Mouse (Mus musculus): ENCODE results near the gene Adamts2.

The Adamts2 gene

DNA sequence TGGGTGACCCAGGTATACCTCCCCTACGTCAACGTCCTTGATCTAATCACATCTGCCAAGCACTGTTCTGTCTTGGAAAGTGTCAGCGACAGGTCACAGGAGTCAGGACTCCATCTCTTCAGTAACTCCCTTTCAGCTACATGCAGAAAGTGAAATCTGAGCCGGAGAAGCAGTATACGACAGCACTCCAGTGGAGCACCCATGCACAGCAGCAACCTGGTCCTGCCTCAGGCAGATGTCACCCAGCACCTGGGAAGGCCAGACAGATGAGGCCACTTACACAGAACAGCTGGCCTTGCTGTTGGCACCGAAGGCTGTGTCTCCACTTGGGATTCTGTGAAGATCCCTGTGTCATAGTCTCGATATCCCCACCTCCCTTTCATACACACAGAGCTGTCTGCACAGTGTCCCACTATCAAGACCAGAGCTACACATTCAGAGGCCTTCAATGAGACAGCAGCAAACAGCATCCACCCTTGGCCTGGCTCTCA, 70.0 kb downstream of the Adamts2 start:
- no peak for DNase-seq (ENCODE audit: low spot score in 2 of 2)

DNA sequence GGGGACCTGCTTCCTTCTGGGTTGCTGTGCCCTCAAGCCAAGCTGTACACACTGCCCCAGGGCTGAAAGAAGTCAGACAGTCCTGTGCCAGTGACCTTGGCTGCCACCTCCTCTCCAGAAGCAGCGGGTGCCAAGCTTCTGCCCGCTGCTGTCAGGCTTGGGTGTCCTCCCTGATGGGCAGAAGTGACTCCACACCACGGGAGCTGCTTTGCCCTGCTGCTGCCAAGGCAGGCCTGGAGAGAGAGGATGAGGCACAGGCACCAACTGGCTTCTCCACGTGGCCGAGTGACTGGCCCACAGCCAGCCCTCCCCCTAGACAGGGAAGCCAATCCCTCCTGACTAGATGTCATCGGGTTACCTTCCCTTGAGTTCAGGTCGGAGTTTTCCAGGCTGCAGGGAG, 71.0 kb downstream of the Adamts2 start:
- no peak for DNase-seq (ENCODE audit: low spot score in 2 of 2)

DNA sequence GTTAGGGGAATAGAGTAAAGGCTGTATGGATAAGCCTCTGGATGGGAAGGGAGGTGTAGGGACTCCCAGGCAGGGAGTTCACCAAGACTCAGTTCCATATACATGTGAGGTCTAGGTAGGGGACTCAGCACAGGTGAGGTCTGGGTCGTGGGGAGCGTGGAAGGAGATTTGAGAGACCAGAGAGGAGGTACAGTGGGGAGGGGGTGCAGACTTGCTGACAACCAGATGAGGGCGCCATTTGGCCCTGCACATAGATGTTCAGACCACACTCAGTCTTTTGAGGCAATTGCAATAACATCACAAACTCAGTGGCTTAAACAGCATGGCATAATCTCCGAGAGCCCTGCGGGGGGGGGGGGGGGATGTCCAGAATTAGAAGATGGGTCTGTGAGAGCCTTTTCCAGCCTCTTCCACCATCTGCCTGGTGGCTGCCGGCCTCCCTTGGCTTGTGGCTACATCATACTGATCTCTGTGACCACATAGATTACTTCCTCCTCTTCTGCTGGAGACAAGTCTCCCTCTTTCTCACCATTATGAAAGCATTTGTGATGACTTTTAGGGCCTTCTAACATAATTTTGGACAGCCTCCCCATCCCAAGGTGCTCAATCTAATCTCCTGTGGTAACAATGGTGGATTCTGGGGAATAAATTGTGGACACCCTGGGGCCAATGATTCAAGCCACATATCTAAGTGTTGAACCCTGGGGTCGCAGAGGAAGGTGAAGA, 71.8 kb downstream of the Adamts2 start:
- DNase-seq (ENCODE audit: low spot score in 2 of 2): no peak

DNA sequence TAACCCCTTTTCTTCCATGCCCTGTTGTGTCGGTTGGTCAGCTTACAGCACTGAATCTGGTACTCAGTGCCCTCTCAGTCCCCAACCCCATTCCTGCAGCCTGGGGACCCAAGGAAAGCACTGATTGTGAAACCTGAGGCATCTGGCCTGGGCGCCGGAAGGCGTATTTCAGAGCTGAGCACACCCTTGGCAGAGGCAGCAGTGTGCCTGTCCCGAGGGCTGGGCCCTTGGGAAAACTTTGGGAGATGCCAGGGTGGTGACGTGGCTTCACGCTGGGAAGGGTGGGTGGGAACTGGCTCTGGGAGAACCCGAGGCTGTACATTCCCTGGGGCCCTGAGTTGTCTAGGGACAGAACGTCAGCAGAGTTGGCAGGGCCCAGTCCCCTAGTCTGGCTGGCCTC, 72.5 kb downstream of the Adamts2 start:
- no peak for DNase-seq (ENCODE audit: low spot score in 2 of 2)

DNA sequence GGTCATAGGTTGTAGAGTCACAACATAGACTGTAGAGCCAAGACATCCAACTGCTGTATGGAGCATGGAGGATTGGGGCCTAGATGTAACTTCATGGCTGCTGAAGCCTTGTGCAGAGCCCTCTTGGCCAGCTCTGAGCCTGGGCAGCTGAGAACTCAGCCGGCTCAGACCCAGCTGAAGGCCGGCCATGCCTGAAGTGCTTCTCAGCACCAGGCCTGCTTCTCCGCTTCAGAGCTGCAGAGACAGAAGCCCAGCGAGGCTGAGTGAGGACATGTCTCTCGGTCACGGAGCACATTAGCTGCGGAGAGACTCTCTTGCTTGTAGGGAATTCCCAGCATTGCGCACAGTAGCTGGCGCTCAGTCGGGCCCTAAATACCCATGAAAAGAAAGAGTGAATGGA, 76.8 kb downstream of the Adamts2 start:
- no peak for DNase-seq (ENCODE audit: low spot score in 2 of 2)

DNA sequence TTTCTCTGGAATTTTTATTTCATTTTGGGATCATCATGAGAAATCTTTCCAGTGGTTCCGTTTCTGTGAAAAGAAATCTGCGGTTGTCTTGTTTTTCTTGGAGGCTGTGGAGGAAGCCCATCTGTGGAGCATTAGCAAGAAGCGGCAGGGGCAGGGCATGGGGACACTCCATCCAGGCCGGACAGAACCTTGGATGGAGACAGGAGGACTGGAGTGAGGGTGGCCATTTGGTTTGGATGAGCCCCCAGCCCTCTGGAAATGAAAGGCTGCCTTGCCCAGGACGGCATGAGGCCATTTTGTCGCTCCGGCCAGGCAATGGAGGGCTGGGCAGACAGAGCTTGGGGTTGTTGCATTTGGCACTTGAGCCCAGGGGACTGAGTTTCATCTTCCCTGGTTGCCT, 80.1 kb downstream of the Adamts2 start:
- no peak for DNase-seq (ENCODE audit: low spot score in 2 of 2)

DNA sequence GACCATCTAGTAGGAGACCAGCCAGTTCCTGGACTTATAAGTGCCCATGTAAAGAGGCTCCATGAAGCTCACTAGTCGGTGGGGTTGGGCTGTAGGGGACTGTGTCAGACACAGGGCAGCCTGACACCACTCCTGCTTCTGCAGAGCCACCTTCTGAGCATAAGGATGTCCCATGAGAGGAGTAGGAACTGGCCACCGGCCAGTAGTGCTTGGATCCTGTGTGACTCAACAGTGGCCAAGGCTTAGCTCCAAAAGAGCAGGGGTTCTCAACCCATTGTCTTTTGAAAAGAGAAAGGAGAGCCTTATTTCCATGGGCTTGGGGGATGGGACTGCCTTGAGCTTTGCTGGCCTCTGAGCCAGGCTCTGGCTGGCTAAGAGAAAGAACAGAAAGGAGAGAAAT, 81.9 kb downstream of the Adamts2 start:
- no peak for DNase-seq (ENCODE audit: low spot score in 2 of 2)

DNA sequence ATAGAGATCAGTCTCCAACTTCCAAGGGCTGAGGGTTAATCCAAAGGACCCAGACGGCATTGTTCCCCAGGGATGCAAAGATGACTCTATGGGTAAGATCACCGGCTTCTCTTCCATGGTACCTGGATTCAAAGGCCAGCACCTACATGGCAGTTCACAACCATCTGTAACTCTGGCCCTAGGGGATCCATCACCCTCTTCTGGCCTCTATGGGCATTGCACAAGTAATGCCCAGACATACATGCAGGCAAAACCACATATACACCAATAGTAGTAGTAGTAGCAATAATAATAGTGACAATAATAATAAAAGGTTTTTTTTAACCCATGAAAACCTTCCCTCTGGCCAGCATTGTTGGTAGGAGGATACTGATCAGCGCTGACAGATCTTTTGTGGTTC, 86.7 kb downstream of the Adamts2 start:
- no peak for DNase-seq (ENCODE audit: low spot score in 2 of 2)

DNA sequence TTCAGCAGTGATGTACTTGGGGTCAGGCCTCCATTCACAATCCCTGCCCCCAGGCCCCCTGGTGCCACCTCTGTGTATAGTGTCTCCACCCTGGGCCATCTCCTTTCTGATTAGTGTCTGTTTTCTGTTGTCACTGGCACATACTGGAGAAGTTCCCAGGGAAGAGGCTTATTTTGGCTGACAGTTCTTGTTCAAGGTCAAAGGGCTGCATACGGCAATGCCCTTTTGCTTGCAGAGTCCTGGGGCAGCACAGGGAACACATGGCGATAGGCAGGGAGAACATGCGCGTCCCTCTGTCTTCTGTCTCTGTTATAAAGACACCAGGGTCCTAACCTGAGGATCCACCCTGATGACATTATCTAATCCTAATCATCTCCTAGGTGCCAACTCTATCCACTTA, 87.8 kb downstream of the Adamts2 start:
- DNase-seq (ENCODE audit: low spot score in 2 of 2): no peak

DNA sequence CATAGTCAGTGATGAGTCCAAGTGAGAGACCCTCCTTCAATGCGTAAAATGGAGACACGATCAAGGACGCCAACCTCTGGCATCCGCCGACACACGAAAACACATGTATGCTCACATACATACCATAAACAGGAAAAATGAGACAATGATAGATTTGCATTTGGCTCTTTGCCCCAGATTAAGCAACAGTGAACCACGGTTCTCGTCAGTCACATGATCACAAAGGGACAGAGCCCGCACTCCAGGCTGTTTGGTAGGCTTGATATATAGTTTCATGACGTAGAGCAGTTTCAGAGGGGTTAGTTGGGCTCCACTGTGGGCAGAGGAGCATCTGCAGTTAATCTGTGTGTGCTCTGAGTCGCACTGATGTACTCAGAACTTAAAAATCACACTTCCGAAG, 98.1 kb downstream of the Adamts2 start:
- DNase-seq (ENCODE audit: low spot score in 2 of 2): no peak

DNA sequence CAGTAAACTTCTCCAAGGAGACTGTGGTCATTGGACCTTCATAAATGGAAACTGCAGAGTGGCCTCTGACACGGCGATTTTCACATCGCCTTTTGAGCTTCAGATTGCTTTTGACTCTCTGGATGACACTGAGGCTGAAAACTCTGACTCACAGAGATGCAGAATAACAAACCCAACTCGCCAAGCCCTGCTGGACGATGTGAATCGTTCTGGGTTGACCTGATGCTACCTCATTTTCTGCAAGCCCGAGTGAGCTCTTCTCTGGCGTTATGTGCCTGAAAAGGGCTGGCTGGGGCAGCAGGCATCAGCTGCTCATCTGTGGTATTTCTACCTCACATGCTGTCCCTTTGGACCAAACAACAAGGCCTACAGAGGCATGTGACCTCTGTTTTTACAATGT, 98.6 kb downstream of the Adamts2 start:
- DNase-seq (ENCODE audit: low spot score in 2 of 2): no peak

DNA sequence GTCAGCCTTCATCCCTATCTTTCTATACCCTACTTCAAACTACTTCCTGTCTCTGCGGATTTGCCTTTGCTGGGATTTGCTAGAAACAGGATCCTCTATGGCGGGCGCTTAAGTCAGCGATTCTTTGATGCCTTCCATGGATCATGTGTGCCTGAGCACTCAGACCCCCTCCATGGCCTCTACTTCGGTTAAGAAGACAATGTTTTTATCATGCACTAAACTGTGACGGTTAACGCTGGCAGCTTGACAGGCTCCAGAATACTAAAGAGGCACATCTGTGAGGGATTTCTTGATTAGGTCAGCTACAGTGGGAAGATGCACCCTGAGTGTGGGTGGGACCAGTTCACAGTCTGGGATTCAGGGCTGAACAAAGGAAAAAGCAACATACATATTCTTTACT, 101.5 kb downstream of the Adamts2 start:
- no peak for DNase-seq (ENCODE audit: low spot score in 2 of 2)

DNA sequence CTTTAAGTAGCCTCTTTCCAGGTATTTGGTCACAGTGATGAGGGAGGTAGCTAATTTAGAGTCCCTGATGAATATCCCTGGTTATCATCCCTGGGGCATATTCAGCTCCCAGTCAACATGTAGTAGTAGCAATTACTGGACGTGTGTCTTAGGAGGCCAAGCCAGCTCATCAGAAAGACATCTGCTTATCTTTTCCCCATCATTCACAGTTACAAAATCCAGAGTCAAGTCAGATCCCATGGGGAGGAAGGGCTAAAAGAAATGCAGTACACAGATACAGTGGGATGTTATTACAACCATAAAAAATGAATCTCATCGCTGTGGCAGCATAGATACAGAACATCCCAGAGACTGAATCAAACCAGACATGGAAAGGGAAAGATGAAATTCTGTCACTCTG, 102.6 kb downstream of the Adamts2 start:
- no peak for DNase-seq (ENCODE audit: low spot score in 2 of 2)

DNA sequence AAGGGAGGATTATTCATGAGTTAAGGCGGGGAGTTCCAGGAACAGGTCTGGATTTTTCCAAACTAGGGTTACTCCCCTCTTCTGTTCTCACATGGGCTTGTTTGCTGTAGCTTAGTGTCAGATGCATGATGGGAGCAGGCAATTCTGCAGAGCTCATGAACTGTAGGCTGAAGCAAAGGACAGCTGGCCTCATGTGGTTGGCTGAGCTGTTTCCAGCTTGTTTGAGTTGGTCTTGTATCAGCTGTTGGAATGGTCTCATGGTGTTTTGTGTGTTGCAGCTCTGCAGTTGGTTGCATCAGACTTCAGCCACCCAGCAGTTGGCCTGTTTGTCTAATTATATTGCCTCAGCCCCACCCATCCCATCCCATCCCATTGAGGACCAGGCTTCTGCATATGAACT, 105.4 kb downstream of the Adamts2 start:
- DNase-seq (ENCODE audit: low spot score in 2 of 2): no peak

DNA sequence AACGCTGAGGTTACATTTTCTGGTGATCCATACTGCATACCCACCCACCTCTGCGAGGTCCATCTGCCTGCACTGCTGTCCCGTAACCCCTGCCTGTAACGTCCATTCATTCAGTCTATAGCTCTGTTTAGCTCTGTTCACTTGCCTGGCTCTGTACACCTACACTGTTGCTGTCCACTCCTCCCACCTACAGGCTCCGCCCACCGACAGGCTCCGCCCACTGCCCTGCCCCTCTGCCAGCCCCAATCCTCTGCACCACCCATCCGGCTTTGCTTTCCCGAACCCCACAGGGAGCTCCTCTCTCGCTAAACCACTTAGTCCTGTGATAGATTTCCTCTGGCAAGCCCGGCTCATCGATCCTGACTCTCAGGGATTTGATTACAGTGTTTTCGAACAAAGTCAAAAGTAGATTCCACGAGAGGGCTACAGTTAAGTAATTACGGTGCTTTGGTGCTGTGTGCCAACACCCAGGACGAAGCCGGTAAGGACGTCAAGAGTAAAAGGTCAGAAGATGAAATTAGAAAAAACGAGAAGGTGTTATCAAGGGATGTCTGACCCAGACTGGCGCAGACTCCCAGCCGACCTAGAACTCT, 111.8 kb downstream of the Adamts2 start:
- no peak for DNase-seq (ENCODE audit: low spot score in 2 of 2)

DNA sequence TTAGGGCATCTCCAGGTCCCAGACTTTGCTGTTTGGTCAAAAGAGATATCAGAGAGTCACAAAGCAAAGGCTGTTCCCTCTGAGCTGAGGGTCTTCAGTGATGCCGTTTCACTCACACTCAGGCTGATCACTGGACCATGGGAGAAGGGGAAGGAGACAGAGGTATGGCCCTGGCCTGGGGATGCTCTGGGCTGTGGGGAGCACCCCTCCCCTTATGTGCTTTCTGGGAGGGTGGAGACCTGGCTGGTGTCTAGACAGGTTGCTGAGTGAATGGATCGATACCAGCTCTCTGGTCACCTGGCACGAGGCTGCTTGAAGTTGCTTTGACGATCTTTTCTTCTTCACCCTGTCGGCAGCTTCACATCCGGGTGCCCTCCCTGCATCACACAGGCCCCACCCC, 113.2 kb downstream of the Adamts2 start:
- DNase-seq (ENCODE audit: low spot score in 2 of 2): no peak

DNA sequence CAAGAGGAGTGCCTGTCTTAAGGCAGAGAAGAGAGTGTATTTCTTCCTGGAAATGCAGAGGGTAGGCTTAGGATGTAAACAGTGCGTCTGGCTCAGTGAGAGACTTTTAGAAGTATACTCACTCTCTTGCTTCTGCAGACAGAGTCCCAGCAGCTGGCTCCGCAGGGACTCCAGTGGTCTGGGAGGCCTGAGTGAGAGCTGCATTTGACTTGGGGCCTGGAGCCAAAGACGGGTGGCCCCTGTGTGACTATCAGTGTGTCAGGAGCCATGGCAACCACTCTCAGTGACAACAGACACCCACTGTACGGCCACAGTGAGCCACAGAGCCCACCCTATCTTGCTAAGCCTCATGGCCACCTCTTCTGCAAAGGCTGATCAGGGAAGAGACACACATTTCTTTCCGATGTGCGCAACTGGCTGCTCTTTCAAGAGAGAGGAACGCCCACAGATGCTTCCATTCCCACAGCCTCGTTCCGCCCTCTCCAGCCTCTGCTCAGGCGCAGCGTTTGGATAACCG, 115.6 kb downstream of the Adamts2 start:
- no peak for DNase-seq (ENCODE audit: low spot score in 2 of 2)

DNA sequence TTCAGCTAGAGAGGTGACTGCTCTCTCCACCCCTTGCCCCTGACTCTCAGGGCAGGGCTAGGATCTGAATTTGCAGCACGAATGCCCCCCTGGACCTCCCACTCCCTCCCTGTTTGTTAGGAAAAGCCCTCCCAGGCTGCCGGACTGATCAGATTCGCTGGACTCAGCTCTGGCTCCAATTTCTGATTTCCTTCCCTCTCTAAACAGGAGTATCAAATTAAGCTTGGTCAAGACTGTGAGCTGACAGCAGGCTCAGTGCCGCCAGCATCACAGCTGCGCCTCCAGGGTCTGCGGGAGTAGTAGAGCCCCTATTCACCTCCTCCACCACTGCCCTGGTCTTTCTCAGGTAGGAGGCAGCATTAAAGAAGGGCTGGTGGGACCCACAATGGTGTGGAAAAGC, 117.0 kb downstream of the Adamts2 start:
- DNase-seq (ENCODE audit: low spot score in 2 of 2): no peak

DNA sequence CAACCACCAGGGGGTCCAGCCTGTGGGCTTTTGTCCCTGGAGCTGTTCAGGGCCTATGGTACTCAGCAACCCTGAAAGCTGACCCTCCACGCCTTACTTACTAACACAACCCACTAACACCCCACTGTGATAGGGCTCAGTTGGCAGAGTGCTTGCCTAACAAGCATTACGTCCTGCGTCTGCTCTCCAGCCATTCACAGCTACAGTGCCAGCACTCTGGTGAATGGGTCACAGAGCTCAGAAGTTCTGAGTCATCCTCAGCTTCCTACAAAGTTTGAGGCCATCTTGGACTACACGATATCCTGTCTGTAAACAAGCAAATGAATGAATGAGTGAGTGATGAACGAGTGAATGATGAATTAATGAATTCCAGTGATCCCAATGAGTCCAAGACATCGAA, 118.5 kb downstream of the Adamts2 start:
- no peak for DNase-seq (ENCODE audit: low spot score in 2 of 2)

DNA sequence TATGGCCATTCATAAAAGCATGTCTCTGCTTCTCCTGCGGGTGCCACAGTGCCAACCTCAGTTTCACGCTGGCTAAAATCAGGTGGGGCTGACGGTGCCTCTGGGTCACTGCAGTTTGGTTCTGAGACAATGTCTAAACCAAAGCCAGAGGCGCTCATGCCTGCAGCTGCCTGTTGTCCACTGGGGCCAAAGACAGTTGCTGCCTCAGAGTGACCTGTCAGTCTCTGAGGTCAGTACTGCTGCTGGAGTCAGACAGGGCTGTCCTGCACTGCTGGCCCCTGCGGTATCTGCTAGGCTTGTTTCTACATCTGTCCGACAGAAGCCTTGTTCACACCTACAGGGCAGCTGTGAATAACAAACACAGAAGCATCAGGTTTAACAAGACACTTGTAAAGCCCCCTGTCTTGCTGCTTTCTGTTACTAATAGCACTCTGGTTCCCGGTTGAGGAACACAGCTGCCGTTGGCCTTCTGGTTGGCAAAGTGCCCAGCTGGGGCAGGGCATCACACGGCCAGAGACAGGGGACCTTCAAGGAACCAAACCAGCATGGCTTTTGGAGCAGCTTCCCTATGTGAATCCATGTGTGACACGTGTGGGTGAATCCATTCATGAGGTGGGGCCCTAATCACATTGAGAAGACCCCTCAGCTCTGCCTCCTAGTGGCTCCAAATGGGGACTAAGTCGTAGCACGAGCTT, 119.1 kb downstream of the Adamts2 start:
- DNase-seq (ENCODE audit: low spot score in 2 of 2): no peak

DNA sequence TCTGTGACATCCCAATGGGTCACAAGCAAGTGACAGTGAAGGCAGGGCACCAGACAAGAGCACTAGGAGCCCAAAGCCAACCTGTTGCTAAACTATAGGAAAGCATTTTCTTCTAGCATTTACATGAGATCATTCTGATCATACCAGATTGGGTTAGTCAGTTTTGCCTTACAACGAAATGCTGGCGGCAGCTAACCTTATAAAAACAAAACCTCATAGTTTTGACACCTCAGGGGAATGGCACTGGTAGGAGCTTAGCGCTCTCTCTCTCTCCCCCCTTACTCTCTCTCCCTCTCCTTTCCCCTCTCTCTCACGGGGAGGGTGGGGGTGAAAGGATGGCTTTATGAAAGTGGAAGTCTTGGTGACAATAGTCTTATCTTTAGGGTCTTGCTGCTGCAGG, 123.7 kb downstream of the Adamts2 start:
- no peak for DNase-seq (ENCODE audit: low spot score in 2 of 2)

DNA sequence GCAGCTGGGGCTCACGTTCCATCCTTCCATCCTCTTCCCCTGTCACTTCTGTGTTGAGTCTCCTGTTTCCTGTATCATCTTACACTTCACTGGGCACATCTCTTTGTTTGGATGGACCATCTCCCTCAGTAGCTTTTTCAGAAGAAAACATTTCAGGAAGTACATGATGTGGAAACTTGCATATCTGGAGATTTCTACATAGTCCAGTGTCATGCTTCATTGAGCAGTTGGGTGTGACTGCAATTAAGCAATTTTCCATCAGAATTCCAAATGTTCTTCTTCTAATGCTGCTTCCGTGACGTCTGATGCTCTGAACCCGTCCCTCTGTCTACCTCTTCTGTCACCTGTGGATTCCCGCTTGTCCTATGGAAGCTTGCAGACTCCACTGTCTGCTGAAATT, 124.2 kb downstream of the Adamts2 start:
- DNase-seq (ENCODE audit: low spot score in 2 of 2): no peak

DNA sequence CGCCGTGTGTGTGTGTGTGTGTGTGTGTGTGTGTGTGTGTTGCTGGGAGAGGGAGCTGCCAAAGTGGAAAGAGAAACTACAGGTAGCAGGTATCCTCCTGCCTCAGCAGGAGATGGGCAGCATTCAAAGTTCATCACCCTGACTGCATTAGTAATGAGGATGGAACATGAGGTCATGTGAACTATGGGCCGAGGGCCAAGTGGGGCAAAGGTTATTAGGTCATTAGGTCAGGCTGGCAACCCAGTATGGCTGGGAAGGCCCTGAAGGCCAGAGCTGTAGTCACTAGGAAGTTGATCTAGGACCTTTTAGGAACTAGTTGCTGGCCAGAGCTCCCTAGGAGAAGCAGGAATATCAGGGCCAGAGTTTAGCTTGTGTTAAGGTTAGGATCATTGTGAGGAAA, 131.3 kb downstream of the Adamts2 start:
- no peak for DNase-seq (ENCODE audit: low spot score in 2 of 2)
